Mouse (Mus musculus) olfactory bulb, adult 2 months (tissue): ENCODE measurements around the gene Rpain.

Experiments used
- CTCF ChIP-seq: fragments of 200-500 bp; IDR thresholded peaks from 2 replicates; pipeline ENCODE4 v1.5.1; 2012; ENCODE audit warnings: low read depth, mild to moderate bottlenecking, low read length, moderate library complexity; ENCODE audit not compliant: insufficient read depth
- POLR2A ChIP-seq: fragments of 200-500 bp; IDR thresholded peaks from 2 replicates; pipeline ENCODE4 v1.6.1; 2012; ENCODE audit warnings: mild to moderate bottlenecking, low read depth, low read length, moderate library complexity; ENCODE audit not compliant: insufficient read depth

GRCm38 (mm10) chr11:70980751-70981510 is 10.9 kb downstream of the Rpain start:
- no peak for TF ChIP-seq POLR2A
- TF ChIP-seq CTCF, result no peak
